Mouse (Mus musculus) myocyte (in vitro differentiated cells): ENCODE results near the gene Adamts13. TPM values are rescaled to one million over a fixed set of nuclear protein-coding genes. Genes with fewer than 3 reads are reported as not detected.

Experiments used
- H3K27me3 ChIP-seq: one replicate; pipeline ENCODE4 v1.6.1; 2011; ENCODE audit not compliant: control insufficient read depth, insufficient read depth, insufficient read length
- H3K36me3 ChIP-seq: one replicate; pipeline ENCODE4 v1.6.1; 2011; ENCODE audit not compliant: control insufficient read depth, insufficient read depth
- H3K4me2 ChIP-seq: one replicate; pipeline ENCODE4 v1.6.1; 2011; ENCODE audit warnings: low read depth, control low read depth
- H3K4me3 ChIP-seq: one replicate; pipeline ENCODE4 v1.5.1; 2011; ENCODE audit warnings: mild to moderate bottlenecking, control low read depth, moderate library complexity
- H3K79me2 ChIP-seq: one replicate; pipeline ENCODE4 v1.6.1; 2011; ENCODE audit not compliant: control insufficient read depth, insufficient read depth
- H3ac ChIP-seq: one replicate; pipeline ENCODE4 v1.6.1; 2011; ENCODE audit not compliant: control insufficient read depth, insufficient read length
- CEBPB ChIP-seq: IDR thresholded peaks from 2 replicates; pipeline ENCODE4 v1.6.1; 2011; ENCODE audit warnings: mild to moderate bottlenecking, moderate library complexity; ENCODE audit not compliant: poor library complexity, insufficient read depth, severe bottlenecking
- E2F4 ChIP-seq: IDR thresholded peaks from one replicate; pipeline ENCODE4 v1.6.1; 2011; ENCODE audit warnings: mild to moderate bottlenecking, control low read depth, moderate library complexity; ENCODE audit not compliant: insufficient read depth
- MAX ChIP-seq: IDR thresholded peaks from one replicate; pipeline ENCODE4 v1.6.1; 2011; ENCODE audit warnings: low read depth, mild to moderate bottlenecking, control low read depth
- MYOD1 ChIP-seq, 3 experiments: IDR thresholded peaks; one replicate each; pipeline ENCODE4 v1.6.1; 2011; ENCODE audit warnings: control low read depth in 2 of 3, low read depth in 2 of 3, mild to moderate bottlenecking in 2 of 3, moderate library complexity in 1 of 3; ENCODE audit not compliant: insufficient read length in 2 of 3, control insufficient read depth in 1 of 3
- MYOG ChIP-seq, 3 experiments: IDR thresholded peaks; one replicate each; pipeline ENCODE4 v1.6.1; 2011; ENCODE audit warnings: control low read depth in 2 of 3, low read depth in 2 of 3, mild to moderate bottlenecking in 2 of 3; ENCODE audit not compliant: insufficient read length in 2 of 3, control insufficient read depth in 1 of 3, insufficient read depth in 1 of 3
- POLR2A ChIP-seq: IDR thresholded peaks from one replicate; pipeline ENCODE4 v1.6.1; 2011; ENCODE audit warnings: low read depth, mild to moderate bottlenecking, control low read depth, moderate library complexity; ENCODE audit not compliant: insufficient read length
- POLR2AphosphoS2 ChIP-seq: IDR thresholded peaks from one replicate; pipeline ENCODE4 v1.6.1; 2011; ENCODE audit warnings: low read depth, control low read depth; ENCODE audit not compliant: insufficient read length
- REST ChIP-seq: IDR thresholded peaks from one replicate; pipeline ENCODE4 v1.6.1; 2011; ENCODE audit warnings: mild to moderate bottlenecking, control low read depth, moderate library complexity; ENCODE audit not compliant: insufficient read depth, insufficient read length
- SRF ChIP-seq: IDR thresholded peaks from one replicate; pipeline ENCODE4 v1.6.1; 2011; ENCODE audit warnings: low read depth; ENCODE audit not compliant: control insufficient read depth, insufficient read length
- TCF12 ChIP-seq: IDR thresholded peaks from one replicate; pipeline ENCODE4 v1.6.1; 2011; ENCODE audit warnings: mild to moderate bottlenecking, control low read depth; ENCODE audit not compliant: poor library complexity, insufficient read depth, severe bottlenecking
- TCF3 ChIP-seq: IDR thresholded peaks from one replicate; pipeline ENCODE4 v1.6.1; 2011; ENCODE audit warnings: low read depth, control low read depth; ENCODE audit not compliant: insufficient read length
- USF1 ChIP-seq: IDR thresholded peaks from one replicate; pipeline ENCODE4 v1.6.1; 2011; ENCODE audit warnings: low read depth, mild to moderate bottlenecking, control low read depth, moderate library complexity
- polyA plus RNA-seq: library from polyadenylated mRNA; unstranded; fragments of >200 nt; fragmentation: generic; extraction: Trizol; gene quantifications from one replicate; pipeline ENCODE4 v1.2.1, GENCODE M21; 2012; ENCODE audit warnings: missing spikeins

The Adamts13 gene
- polyA plus RNA-seq, 1 experiment, result not detected

DNA sequence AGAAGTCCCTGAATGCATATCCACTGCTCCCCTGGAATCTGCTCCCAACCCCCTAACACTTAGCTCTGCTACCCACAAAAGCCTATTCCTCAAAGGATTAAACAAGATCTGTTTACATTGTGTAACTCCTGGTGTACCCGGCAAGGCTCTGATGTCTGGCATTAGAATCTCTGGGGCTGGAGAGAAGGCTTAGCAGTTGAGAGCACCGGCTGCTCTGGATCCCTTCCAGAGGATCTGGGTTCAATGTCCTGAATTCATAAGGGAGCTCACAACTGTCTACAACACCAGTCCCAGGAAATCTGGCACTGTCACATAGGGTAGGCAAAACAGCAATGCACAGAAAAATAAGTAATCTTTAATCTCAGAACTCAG, 15.7 kb upstream of the Adamts13 start:
- Histone ChIP-seq H3K79me2 (peaks cover 7% of the 10 kb centered on the region), H3K4me3 (no peak overlapping the region), H3K4me2 (no peak overlapping the region), H3K27me3 (no peaks in the 10 kb centered on the region), H3K36me3 (peaks cover 54% of the 10 kb centered on the region), H3ac (no peak overlapping the region)
- TF ChIP-seq REST (no peak), SRF (no peak), TCF12 (no peak), POLR2A (no peak), USF1 (no peak), MYOG (IDR thresholded peaks at IDR 0.05; ENCODE audit: control insufficient read depth in 1 of 3, insufficient read depth in 1 of 3, insufficient read length in 2 of 3, low read depth in 2 of 3) (no peak), MYOD1 (IDR thresholded peaks at IDR 0.05; ENCODE audit: control insufficient read depth in 1 of 3, insufficient read length in 2 of 3, low read depth in 2 of 3) (no peak), CEBPB (no peak), E2F4 (no peak), TCF3 (no peak), POLR2AphosphoS2 (no peak)

DNA sequence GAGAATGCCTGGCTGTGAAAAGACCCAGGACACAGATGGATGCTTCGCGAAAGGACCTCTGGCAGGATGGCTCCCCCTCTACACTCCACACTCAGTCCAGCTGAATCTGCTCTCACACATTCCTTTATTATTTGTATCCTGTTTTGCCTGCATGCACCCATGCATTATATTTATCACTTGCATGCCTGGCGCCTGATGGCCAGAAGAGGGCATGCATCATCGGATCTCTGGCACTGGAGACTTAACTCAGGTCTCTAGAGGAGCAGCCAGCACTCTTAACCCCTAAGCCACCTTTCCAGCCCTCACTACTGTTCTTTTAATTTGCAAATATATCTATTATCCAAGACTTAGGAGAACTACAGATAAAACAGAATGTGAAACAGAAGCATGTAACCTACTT, 12.5 kb upstream of the Adamts13 start:
- Histone ChIP-seq H3ac (no peak overlapping the region), H3K79me2 (peaks cover 21% of the 10 kb centered on the region)
- no peak for TF ChIP-seq SRF
- TF ChIP-seq MAX, result no peak
- no peak for TF ChIP-seq REST
- no peak for TF ChIP-seq POLR2A
- no peak for TF ChIP-seq MYOG (IDR thresholded peaks at IDR 0.05; ENCODE audit: control insufficient read depth in 1 of 3, insufficient read depth in 1 of 3, insufficient read length in 2 of 3, low read depth in 2 of 3)
- TF ChIP-seq MYOD1 (IDR thresholded peaks at IDR 0.05; ENCODE audit: control insufficient read depth in 1 of 3, insufficient read length in 2 of 3, low read depth in 2 of 3), result no peak
- no peak for TF ChIP-seq E2F4
- TF ChIP-seq USF1, result no peak
- no peak for TF ChIP-seq POLR2AphosphoS2
- TF ChIP-seq TCF3, result no peak
- no peak for TF ChIP-seq TCF12
- no peak for TF ChIP-seq CEBPB

DNA sequence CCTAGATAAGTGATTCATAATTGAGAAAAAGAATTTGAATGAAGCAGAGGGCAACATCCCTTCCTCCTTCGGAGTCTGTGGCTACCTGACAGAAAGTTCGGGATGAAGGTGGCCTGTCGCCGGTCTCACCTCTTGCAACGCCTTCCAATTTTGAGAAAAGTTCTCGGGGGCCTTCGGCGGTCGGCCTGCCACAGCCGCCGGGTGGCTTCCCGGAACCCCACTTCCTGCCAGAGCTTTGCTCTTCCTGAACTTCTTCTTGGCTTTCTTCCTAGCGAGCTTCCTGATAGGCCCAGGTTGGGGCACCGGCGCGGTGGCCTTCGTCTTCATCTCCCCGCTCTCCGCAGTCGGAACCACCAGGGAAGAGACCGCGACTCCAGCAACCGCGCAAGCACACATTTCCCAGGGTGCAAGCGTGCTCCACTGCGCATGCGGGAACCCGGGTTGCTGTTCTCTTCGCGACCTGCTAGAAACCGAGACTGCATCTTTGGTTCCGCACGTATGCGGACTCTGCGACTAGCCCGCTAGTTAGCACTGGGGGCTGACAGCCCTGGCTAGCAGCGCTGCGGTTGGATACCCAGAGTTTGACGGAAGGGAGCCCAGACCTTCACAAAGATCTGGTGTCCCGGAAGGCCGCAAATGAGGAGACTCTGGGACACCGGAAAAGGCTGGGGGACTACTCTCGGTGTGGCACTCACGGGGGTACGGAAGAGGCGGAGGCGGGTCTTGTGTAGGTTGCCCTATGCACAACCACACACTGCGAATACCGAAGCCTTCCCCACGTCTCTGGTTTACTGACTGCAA, 9.1 kb upstream of the Adamts13 start, which contains the start of gene Rexo4:
Rexo4 (minus strand) TSS at position 464 of the 801 bp plus-strand sequence.
- Histone ChIP-seq H3K27me3 (no peaks in the 10 kb centered on the region), H3ac (peak within 1 kb of the TSS; percentile 42), H3K79me2 (peaks cover 21% of the 10 kb centered on the region), H3K4me2 (peak within 1 kb of the TSS; percentile 97), H3K4me3 (peak within 1 kb of the TSS; percentile 80), H3K36me3 (peaks cover 13% of the 10 kb centered on the region)
- peak; percentile 85 for TF ChIP-seq POLR2AphosphoS2
- TF ChIP-seq USF1, result no peak
- TF ChIP-seq E2F4, result no peak
- TF ChIP-seq POLR2A, result peak; percentile 72
- TF ChIP-seq MYOG (IDR thresholded peaks at IDR 0.05; ENCODE audit: control insufficient read depth in 1 of 3, insufficient read depth in 1 of 3, insufficient read length in 2 of 3, low read depth in 2 of 3), result peak in 1 of 3 experiments; percentile 8
- TF ChIP-seq MYOD1 (IDR thresholded peaks at IDR 0.05; ENCODE audit: control insufficient read depth in 1 of 3, insufficient read length in 2 of 3, low read depth in 2 of 3), result no peak
- no peak for TF ChIP-seq REST
- TF ChIP-seq SRF, result no peak

More for the DNA sequence above, 12.5 kb upstream of the Adamts13 start:
- no peak overlapping the region for H3K4me3 ChIP-seq
- no peaks in the 10 kb centered on the region for H3K27me3 ChIP-seq
- H3K36me3 ChIP-seq, result peaks cover 45% of the 10 kb centered on the region
- H3K4me2 ChIP-seq, result no peak overlapping the region

DNA sequence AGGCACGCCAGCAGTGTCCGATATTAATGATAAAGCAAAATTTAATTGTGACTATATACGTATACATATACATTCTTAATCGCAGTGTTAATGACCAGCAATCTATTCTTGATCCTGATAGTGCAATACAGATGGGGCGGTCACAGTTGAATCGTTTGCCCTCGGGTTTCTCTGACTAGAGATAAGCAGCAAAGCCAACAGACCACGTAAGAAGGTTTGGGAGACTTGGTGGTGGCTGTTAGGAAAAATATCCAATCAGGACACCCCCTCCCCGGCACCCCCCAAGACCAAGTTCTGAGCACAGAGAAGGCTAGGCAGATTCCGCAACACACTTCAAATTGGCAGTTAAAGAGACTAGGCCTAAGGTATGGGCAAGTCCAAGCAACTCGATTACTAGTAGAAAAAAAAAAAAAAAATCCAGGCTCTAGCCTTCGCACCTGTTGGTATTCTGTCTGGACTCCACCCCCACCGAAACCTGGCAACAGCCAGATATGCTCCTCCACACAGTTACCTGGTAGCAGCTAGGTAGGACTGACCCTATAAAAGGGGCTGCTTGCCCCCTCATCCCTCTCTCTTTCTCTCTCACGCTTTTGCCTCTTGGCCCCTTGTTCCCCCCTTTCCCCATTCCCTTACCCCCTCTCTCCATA, 8.4 kb upstream of the Adamts13 start:
- H3ac ChIP-seq, result peak overlapping the region; percentile 42
- peaks cover 21% of the 10 kb centered on the region for H3K79me2 ChIP-seq
- H3K36me3 ChIP-seq, result peaks cover 12% of the 10 kb centered on the region
- H3K27me3 ChIP-seq, result peaks cover under 1% of the 10 kb centered on the region
- no peak for TF ChIP-seq TCF3
- no peak for TF ChIP-seq USF1
- no peak for TF ChIP-seq MAX
- no peak for TF ChIP-seq MYOG (IDR thresholded peaks at IDR 0.05; ENCODE audit: control insufficient read depth in 1 of 3, insufficient read depth in 1 of 3, insufficient read length in 2 of 3, low read depth in 2 of 3)
- no peak for TF ChIP-seq E2F4
- no peak for TF ChIP-seq POLR2A
- TF ChIP-seq POLR2AphosphoS2, result no peak
- TF ChIP-seq REST, result no peak
- TF ChIP-seq SRF, result no peak
- no peak for TF ChIP-seq CEBPB
- no peak for TF ChIP-seq TCF12
- peak overlapping the region; percentile 97 for H3K4me2 ChIP-seq
- peak overlapping the region; percentile 80 for H3K4me3 ChIP-seq
